Mouse (Mus musculus): Measurements from ENCODE around the gene Pecam1. TPM values are rescaled to one million over a fixed set of nuclear protein-coding genes. Genes with fewer than 3 reads are reported as not detected.

The Pecam1 gene
- polyA plus RNA-seq, 1 experiment = 24.3 TPM

DNA sequence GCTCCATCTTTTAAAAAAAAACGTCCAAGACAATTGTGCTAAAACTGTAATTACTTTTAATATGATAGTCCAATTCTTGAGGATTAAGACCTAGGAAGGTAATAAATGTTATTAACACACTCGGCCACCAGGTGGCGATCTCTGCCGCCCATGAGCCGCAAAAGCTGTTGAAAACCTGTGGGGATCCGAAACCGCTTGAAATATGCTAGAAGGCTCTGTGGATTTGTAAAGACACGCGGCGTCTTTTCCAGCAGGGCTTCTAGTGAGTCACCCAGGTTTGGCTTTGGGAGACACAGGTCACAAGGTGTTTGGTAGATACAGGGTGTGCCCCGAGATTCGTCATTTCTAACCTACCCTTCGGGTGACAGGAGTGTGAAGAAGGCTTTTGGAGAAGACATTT is 102.1 kb downstream of the Pecam1 start:
- TF ChIP-seq EP300 (IDR thresholded peaks at IDR 0.05; ENCODE audit: insufficient read depth, low read depth, low read length) = no peak
- no peak for TF ChIP-seq POLR2A (IDR thresholded peaks at IDR 0.05; ENCODE audit: insufficient read depth, low read length)
- TF ChIP-seq CTCF (IDR thresholded peaks at IDR 0.05; ENCODE audit: low read depth, low read length) = peak; percentile 81

GRCm38 (mm10) chr11:106642966-106643637 is 107.3 kb downstream of the Pecam1 start:
- H3K36me3 ChIP-seq (ENCODE audit: control insufficient read depth, insufficient read depth, low read length, poor library complexity, severe bottlenecking) = no peaks in the 10 kb centered on the region
- no peak overlapping the region for H3K27ac ChIP-seq (ENCODE audit: insufficient read depth, low read length)
- H3K9ac ChIP-seq (ENCODE audit: low read depth, poor library complexity, severe bottlenecking) = no peak overlapping the region
- TF ChIP-seq CTCF (IDR thresholded peaks at IDR 0.05; ENCODE audit: low read depth, low read length) (no peak), POLR2A (IDR thresholded peaks at IDR 0.05; ENCODE audit: insufficient read depth, low read length) (no peak), EP300 (IDR thresholded peaks at IDR 0.05; ENCODE audit: insufficient read depth, low read depth, low read length) (no peak)
- peaks cover 2% of the 10 kb centered on the region for H3K4me1 ChIP-seq (ENCODE audit: control insufficient read depth, insufficient read depth, low read length)
- no peaks in the 10 kb centered on the region for H3K9me3 ChIP-seq (replicated peaks; ENCODE audit: control insufficient read depth, insufficient read depth, low read length, poor library complexity, severe bottlenecking)
- no peak overlapping the region for H3K4me3 ChIP-seq (ENCODE audit: low read depth, low read length)
- no peaks in the 10 kb centered on the region for H3K27me3 ChIP-seq (ENCODE audit: control insufficient read depth, insufficient read depth, low read length, poor library complexity, severe bottlenecking)

More for the DNA sequence above, 102.1 kb downstream of the Pecam1 start:
- H3K9me3 ChIP-seq (replicated peaks; ENCODE audit: control insufficient read depth, insufficient read depth, low read length, poor library complexity, severe bottlenecking) = no peaks in the 10 kb centered on the region
- no peaks in the 10 kb centered on the region for H3K36me3 ChIP-seq (ENCODE audit: control insufficient read depth, insufficient read depth, low read length, poor library complexity, severe bottlenecking)
- no peak overlapping the region for H3K9ac ChIP-seq (ENCODE audit: low read depth, poor library complexity, severe bottlenecking)
- H3K27ac ChIP-seq (ENCODE audit: insufficient read depth, low read length) = no peak overlapping the region
- H3K4me1 ChIP-seq (ENCODE audit: control insufficient read depth, insufficient read depth, low read length) = no peaks in the 10 kb centered on the region
- no peak overlapping the region for H3K4me3 ChIP-seq (ENCODE audit: low read depth, low read length)
- H3K27me3 ChIP-seq (ENCODE audit: control insufficient read depth, insufficient read depth, low read length, poor library complexity, severe bottlenecking) = no peaks in the 10 kb centered on the region

- TF ChIP-seq EP300 (IDR thresholded peaks at IDR 0.05; ENCODE audit: insufficient read depth, low read depth, low read length) (no peak), CTCF (IDR thresholded peaks at IDR 0.05; ENCODE audit: low read depth, low read length) (no peak), POLR2A (IDR thresholded peaks at IDR 0.05; ENCODE audit: insufficient read depth, low read length) (no peak)
- H3K27ac ChIP-seq (ENCODE audit: insufficient read depth, low read length) = no peak overlapping the region
- no peak overlapping the region for H3K4me3 ChIP-seq (ENCODE audit: low read depth, low read length)
- peaks cover 2% of the 10 kb centered on the region for H3K4me1 ChIP-seq (ENCODE audit: control insufficient read depth, insufficient read depth, low read length)
- H3K9ac ChIP-seq (ENCODE audit: low read depth, poor library complexity, severe bottlenecking) = no peak overlapping the region
- no peaks in the 10 kb centered on the region for H3K9me3 ChIP-seq (replicated peaks; ENCODE audit: control insufficient read depth, insufficient read depth, low read length, poor library complexity, severe bottlenecking)
- H3K36me3 ChIP-seq (ENCODE audit: control insufficient read depth, insufficient read depth, low read length, poor library complexity, severe bottlenecking) = no peaks in the 10 kb centered on the region
- no peaks in the 10 kb centered on the region for H3K27me3 ChIP-seq (ENCODE audit: control insufficient read depth, insufficient read depth, low read length, poor library complexity, severe bottlenecking)
Measured at GRCm38 (mm10) chr11:106641580-106641979, 108.8 kb downstream of the Pecam1 start.

DNA sequence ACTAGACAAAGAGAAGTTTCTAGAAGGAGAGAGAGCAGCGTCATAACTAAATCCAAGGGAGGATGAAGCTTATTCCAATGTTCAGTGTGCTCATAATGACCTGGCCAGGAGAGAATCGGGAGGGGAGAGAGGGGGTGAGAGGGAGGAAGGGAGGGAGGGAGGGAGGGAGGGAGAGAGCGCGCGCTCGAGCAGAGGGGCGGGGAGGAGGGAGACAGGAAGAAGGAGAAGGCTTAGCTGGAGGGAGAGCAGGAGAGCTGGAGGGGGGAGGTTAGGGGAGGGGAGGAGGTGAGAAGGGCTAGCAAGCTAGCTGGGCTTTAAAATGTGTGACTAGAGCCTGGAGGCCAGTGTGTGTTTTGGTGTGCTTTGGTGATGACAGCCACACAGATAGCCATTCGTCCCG is 110.4 kb downstream of the Pecam1 start:
- peak overlapping the region; percentile 40 for H3K27ac ChIP-seq (ENCODE audit: insufficient read depth, low read length)
- no peak for TF ChIP-seq POLR2A (IDR thresholded peaks at IDR 0.05; ENCODE audit: insufficient read depth, low read length)
- TF ChIP-seq CTCF (IDR thresholded peaks at IDR 0.05; ENCODE audit: low read depth, low read length) = no peak
- TF ChIP-seq EP300 (IDR thresholded peaks at IDR 0.05; ENCODE audit: insufficient read depth, low read depth, low read length) = no peak
- peak overlapping the region; percentile 34 for H3K4me3 ChIP-seq (ENCODE audit: low read depth, low read length)
- no peaks in the 10 kb centered on the region for H3K27me3 ChIP-seq (ENCODE audit: control insufficient read depth, insufficient read depth, low read length, poor library complexity, severe bottlenecking)
- peak overlapping the region; percentile 65 for H3K9ac ChIP-seq (ENCODE audit: low read depth, poor library complexity, severe bottlenecking)
- H3K36me3 ChIP-seq (ENCODE audit: control insufficient read depth, insufficient read depth, low read length, poor library complexity, severe bottlenecking) = no peaks in the 10 kb centered on the region
- H3K9me3 ChIP-seq (replicated peaks; ENCODE audit: control insufficient read depth, insufficient read depth, low read length, poor library complexity, severe bottlenecking) = no peaks in the 10 kb centered on the region
- H3K4me1 ChIP-seq (ENCODE audit: control insufficient read depth, insufficient read depth, low read length) = peaks cover 5% of the 10 kb centered on the region

DNA sequence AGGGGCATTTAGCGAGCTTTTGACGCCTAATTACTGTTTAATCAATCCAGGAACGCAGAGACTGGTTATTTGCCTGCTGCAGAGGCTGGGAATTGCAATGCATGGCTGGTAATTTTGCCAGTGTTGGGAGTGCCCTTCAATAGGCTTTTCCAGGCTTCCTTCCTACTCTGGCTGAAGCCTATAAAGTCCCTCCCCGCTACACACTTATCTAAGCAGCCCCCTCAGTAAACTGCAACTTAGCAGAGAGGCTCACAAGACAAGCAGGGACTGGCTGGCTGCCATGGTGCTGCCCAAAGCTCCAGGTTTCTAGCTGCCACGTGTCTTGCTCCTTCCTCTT is 111.1 kb downstream of the Pecam1 start:
- H3K9ac ChIP-seq (ENCODE audit: low read depth, poor library complexity, severe bottlenecking) = peak overlapping the region; percentile 65
- no peaks in the 10 kb centered on the region for H3K9me3 ChIP-seq (replicated peaks; ENCODE audit: control insufficient read depth, insufficient read depth, low read length, poor library complexity, severe bottlenecking)
- no peaks in the 10 kb centered on the region for H3K36me3 ChIP-seq (ENCODE audit: control insufficient read depth, insufficient read depth, low read length, poor library complexity, severe bottlenecking)
- peak overlapping the region; percentile 70 for H3K27ac ChIP-seq (ENCODE audit: insufficient read depth, low read length)
- 0 out of 2 replicates have a peak overlapping the region, but pooled peaks have one; percentile 34 for H3K4me3 ChIP-seq (ENCODE audit: low read depth, low read length)
- H3K27me3 ChIP-seq (ENCODE audit: control insufficient read depth, insufficient read depth, low read length, poor library complexity, severe bottlenecking) = no peaks in the 10 kb centered on the region
- H3K4me1 ChIP-seq (ENCODE audit: control insufficient read depth, insufficient read depth, low read length) = peaks cover 5% of the 10 kb centered on the region
- no peak for TF ChIP-seq CTCF (IDR thresholded peaks at IDR 0.05; ENCODE audit: low read depth, low read length)
- no peak for TF ChIP-seq POLR2A (IDR thresholded peaks at IDR 0.05; ENCODE audit: insufficient read depth, low read length)
- TF ChIP-seq EP300 (IDR thresholded peaks at IDR 0.05; ENCODE audit: insufficient read depth, low read depth, low read length) = no peak

GRCm38 (mm10) chr11:106638551-106639355 is 111.7 kb downstream of the Pecam1 start:
- no peak overlapping the region for H3K4me3 ChIP-seq (ENCODE audit: low read depth, low read length)
- H3K9me3 ChIP-seq (replicated peaks; ENCODE audit: control insufficient read depth, insufficient read depth, low read length, poor library complexity, severe bottlenecking) = no peaks in the 10 kb centered on the region
- H3K9ac ChIP-seq (ENCODE audit: low read depth, poor library complexity, severe bottlenecking) = no peak overlapping the region
- no peaks in the 10 kb centered on the region for H3K27me3 ChIP-seq (ENCODE audit: control insufficient read depth, insufficient read depth, low read length, poor library complexity, severe bottlenecking)
- H3K4me1 ChIP-seq (ENCODE audit: control insufficient read depth, insufficient read depth, low read length) = peaks cover 5% of the 10 kb centered on the region
- H3K36me3 ChIP-seq (ENCODE audit: control insufficient read depth, insufficient read depth, low read length, poor library complexity, severe bottlenecking) = no peaks in the 10 kb centered on the region
- TF ChIP-seq CTCF (IDR thresholded peaks at IDR 0.05; ENCODE audit: low read depth, low read length) = no peak
- H3K27ac ChIP-seq (ENCODE audit: insufficient read depth, low read length) = peak overlapping the region; percentile 70
